Mouse (Mus musculus): Measurements from ENCODE around the gene Hic2. TPM values are rescaled to one million over a fixed set of nuclear protein-coding genes. Genes with fewer than 3 reads are reported as not detected.

Gene Hic2
- total RNA-seq, 2 experiments from 2014 or later = 4.3 to 4.4 TPM

DNA sequence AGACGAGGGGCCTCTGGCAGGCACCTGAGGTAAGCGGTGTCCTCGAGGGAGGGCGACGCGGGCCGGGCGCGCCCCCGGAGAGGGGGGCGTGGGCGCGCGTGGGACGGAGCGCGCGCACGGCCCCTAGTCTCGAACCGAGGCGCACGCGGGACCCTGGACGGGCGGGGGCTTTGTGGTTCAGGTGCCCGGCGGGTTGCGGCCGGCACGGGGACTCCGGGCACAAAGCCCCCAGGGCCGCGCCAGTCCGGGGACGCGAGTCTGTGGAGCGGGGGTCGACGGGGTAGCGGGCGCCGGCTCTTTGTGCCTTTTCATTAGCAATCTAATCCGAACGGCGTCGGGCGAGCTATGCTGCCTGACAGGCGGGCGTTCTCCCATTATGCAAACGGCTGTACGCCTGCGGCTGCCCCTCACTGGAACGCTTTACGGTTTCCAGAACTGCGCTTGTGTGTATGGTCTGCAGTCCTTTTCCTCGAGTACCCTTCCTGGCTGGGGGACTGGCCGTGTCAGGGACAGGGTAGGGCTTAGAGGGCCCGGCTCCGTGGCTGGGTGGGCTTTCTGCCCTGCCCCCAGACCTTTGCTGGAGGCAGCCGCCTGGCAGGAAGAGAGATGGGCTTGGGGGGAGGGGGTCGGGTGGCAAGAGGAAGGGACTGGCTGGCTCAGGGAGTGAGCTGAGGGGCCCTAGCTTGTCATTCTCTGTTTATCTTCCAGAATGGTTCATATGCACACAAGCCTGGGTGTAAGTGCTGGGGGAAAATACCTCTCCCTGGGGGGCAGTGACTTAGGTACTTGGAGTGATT, 528 bp downstream of the Hic2 start:
- peak; percentile 43 to 55 for DNase-seq (ENCODE audit: low spot score in 2 of 2)

DNA sequence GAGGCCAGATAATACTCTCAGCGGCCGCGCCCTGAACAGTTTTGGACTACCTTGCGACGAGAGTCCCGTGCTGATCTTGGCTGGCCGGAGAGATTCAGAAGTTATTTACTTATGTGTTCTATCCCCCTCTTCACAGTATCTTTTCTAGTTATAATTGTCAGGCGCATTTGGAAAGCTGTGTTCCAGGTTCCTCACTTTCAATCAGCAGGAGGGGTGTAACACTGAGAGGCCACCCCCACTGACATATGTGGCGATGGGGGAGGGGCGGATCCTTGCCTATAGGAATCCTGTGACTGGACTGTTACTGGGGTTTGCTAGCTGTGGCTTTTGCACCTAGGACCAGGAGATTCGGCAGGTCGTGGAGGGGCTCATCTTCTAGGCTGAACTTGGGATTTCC, 1.1 kb downstream of the Hic2 start:
- no peak for DNase-seq (ENCODE audit: low spot score in 2 of 2)

- peak in 1 of 2 experiments; percentile 34 for DNase-seq (ENCODE audit: low spot score in 2 of 2)
These were observed 1.7 kb downstream of the Hic2 start for GRCm38 (mm10) chr16:17234916-17235665.

DNA sequence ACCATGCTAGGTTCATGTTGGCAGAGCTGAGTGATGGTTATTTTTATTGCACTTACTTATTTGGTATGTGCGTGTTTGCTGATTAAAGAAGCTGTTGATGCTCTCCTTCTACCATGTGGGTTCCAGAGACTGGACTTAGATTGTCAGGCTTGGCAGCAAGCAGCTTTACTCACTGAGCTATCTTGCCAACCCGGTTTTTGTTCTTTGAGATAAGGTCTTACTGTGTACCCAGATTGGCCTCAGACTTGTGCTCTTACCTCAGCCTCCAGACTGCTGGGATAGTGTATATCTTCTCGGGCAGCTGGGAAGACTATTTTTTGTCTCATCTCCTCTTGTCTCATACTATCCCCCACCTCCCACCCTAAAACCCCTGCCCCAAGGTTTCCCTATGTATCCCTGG, 4.3 kb downstream of the Hic2 start:
- no peak for DNase-seq (ENCODE audit: low spot score in 2 of 2)

DNA sequence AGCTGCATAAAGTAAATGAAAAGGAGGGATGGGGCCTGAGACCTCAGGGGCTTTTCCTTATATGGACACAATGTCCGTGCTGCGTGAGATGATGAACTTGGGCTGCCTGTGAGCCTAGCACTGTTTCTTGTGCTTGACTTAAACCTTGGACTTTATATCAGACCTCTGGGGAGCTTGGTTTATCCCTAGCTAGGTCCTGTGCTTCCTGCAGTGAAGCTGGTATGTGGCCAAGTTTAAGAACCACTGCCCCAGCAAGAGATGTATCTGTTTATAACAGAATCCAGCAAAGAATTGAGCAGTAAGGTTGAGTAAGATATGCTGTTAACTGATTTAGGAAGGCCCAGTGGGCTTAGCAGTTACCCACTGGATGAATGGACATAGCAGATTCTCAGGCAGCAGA, 6.0 kb downstream of the Hic2 start:
- DNase-seq (ENCODE audit: low spot score in 2 of 2) = no peak

DNA sequence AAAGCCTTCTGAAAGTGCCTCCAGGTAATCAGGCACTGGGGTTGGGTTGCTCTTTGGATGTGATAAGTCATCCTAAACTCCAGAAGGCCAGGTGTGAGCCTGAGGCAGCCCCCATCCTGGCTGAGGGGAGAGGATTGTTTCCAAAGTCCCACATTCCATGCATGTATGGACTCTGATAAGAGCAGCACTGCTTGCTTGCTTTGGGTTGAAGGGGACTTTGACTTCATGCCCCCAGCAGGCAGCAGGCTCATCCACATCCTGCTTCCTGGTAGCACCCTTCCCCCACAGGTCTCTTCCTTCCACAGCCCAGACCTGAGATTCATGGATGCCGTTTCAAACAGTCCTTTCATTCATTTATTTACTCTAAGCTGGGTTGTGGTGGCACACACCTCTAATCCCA, 10.4 kb downstream of the Hic2 start:
- no peak for DNase-seq (ENCODE audit: low spot score in 2 of 2)

GRCm38 (mm10) chr16:17244996-17245395, 11.6 kb downstream of the Hic2 start:
- DNase-seq (ENCODE audit: low spot score in 2 of 2) = no peak

GRCm38 (mm10) chr16:17247727-17248126, 14.4 kb downstream of the Hic2 start:
- no peak for DNase-seq (ENCODE audit: low spot score in 2 of 2)

DNA sequence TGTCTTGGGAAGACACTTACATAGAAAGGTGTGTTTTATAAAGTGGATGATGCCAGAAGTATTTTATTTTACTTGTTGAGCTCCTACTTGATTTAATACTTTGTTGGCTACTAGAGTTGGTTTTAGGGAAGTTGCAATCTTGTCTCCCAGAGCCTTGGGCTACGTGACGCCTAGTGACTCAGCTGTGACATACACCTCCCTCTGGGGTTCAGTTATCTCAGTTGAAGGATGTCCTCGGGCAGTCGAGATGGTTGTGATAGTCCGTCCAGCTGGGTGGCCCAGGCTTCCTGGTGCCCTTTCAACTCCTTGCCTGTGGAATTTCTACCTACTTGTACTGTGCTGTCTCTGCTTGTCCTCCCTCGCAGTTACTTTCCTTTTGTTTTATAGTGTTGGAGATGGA, 15.8 kb downstream of the Hic2 start:
- no peak for DNase-seq (ENCODE audit: low spot score in 2 of 2)

DNA sequence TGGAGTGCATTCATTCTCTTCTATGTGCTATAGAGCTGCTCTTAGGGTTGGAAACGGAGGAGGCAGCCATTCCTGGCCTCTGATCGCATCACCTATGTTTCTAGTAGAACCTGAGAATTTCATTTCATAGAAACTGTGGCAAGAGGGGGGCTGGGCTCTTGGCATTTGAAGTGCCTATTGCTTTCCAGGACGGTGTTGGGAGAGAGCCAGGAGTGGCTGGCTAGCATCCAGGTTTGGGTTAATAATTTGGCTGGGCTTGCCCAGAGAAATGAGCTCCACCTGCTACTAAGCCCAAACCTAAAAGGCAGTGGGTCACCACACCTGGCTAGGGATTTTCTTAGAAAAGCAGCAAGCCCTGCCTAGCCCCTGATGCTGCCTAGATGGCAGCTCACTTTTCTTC, 18.2 kb downstream of the Hic2 start:
- peak; percentile 33 to 34 for DNase-seq (ENCODE audit: low spot score in 2 of 2)

DNA sequence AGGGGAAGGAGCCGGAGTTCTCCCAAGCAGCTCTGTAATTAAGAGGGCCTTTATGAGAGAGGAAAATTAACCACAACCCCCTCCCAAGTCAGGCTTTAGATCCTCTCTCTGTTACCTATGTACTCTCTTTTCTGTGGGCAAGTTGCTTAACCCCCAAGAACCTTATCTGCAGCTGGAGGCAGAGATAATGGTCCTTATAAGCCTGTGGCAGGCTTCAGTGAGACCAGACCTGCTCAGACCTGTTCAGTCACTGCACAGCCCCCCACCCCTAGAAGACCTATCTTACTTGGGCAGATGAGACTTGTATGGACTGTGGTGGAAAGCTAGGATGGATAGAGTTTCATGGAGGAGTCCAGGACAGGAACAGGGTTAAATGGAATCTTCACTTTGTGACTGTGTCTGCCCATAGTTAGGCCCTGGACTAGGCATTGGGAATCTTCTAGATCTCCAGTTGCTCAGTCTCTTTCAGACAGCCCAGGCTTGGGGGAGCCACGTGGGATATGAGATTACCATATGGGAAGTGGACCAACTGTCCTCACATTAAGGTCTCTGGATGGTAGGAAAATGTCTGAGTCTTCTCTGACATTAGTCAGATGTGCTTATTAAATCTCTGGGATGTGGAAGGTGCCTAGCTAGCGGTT, 18.8 kb downstream of the Hic2 start:
- no peak for DNase-seq (ENCODE audit: low spot score in 2 of 2)

- no peak for DNase-seq (ENCODE audit: low spot score in 2 of 2)
These were observed 19.5 kb downstream of the Hic2 start for GRCm38 (mm10) chr16:17252841-17253240.

DNA sequence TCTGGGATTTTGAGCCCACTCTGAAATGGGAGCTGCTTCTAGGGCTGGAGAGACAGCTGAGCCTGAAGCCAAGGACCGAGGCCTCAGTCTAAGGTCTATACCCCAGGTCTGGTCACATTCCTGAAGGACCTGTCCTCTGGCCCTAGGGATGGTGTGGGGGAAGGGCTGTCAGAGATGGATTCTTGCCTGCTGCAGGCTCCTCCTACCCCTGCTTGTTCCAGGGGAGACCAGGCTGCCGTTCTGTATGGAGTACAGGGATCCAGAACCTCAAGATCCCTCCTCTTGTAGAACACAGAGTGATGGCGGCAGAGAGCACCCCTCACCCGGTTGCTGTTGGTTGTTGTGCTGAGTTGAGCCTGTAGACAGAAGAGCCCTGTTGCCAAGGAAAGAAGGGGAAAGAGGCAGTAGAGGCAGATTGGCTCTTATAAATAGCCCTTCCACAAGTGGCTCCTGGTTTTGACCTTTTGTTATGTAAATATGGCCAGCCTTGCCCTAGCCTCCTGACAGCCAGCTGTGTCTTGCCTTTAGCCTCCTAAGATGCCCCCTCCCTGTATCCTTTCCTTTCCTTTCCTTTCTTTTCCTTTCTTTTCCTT, 20.7 kb downstream of the Hic2 start:
- no peak for DNase-seq (ENCODE audit: low spot score in 2 of 2)

- DNase-seq (ENCODE audit: low spot score in 2 of 2) = no peak
These were observed 21.9 kb downstream of the Hic2 start for GRCm38 (mm10) chr16:17255270-17255669.

GRCm38 (mm10) chr16:17257359-17257821, 24.0 kb downstream of the Hic2 start:
- peak; percentile 46 to 69 for DNase-seq (ENCODE audit: low spot score in 2 of 2)

GRCm38 (mm10) chr16:17258917-17259316, 25.5 kb downstream of the Hic2 start:
- DNase-seq (ENCODE audit: low spot score in 2 of 2) = no peak

GRCm38 (mm10) chr16:17261341-17261740, 28.0 kb downstream of the Hic2 start:
- no peak for DNase-seq (ENCODE audit: low spot score in 2 of 2)

DNA sequence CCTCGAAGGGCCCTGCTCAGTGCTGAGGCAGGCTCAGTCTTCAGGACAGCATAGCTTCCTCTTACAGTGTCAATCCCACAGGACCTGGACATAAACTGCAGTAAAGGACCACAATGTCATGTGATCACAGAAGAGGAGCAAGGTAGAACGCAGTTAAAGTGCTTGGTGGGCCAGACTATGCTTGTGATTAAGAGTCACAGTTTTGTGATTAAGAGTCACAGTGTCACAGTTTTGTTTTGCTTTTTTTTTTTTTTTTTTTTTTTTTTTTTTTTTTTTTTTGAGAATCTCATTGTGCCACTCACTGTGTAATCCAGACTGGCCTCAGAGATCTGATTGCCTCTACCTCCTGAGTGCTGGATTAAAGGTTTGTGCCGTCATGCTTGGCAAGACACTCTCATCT, 32.7 kb downstream of the Hic2 start:
- DNase-seq (ENCODE audit: low spot score in 2 of 2) = no peak

DNA sequence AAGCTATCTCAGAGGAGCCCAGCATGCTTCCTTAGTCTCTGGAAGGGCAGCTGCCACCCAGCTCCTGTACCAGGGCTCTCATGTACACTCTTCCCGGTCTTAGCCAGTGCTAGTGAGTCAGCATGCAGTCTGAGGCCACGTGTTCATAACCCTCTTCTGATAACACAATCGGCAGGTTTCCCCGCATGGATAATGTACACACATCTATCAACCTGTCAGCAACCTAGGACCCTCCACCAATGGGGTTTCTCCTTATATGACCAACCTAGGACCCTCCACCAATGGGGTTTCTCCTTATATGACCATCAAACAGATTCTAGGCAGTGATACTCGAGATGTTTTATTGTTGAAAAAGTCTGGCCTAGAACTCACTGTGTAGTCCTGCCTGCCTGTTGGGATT, 34.6 kb downstream of the Hic2 start:
- DNase-seq (ENCODE audit: low spot score in 2 of 2) = no peak

GRCm38 (mm10) chr16:17269872-17270271, 36.5 kb downstream of the Hic2 start:
- no peak for DNase-seq (ENCODE audit: low spot score in 2 of 2)

DNA sequence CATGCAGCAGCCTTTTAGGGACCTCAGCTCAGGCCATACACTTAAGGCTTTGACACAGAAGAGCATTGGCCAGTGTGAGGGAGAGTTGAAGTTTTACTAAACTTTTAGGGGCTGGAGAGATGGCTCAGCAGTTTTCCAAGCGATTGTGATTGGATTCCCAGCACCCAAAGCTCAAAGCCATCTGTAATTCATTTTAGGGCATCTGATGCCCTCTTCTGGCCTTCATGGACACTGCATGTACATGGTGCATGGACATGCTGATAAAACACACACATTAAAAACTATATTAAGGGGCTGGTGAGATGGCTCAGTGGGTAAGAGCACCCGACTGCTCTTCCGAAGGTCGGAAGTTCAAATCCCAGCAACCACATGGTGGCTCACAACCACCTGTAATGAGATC, 37.8 kb downstream of the Hic2 start:
- DNase-seq (ENCODE audit: low spot score in 2 of 2) = no peak

DNA sequence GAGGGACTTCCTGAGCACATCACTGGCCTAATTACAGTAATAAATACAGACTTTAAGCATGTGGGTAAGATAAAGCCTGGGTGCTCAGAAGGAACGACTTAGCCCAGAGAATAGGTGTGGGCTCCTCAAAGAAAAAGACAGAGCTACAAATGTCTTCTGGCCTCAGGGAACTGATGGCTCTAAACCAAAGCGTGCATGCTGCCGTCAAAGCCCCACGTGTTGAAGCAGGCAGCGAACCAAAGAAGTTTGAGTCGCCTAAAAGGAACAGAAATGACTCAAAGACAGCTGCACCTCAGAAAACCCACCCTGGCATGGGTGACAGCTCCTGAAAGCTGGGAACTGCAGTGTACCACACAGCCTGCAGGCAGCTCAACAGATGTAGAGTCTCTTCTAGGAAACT, 38.5 kb downstream of the Hic2 start:
- no peak for DNase-seq (ENCODE audit: low spot score in 2 of 2)
